Mouse (Mus musculus) C2C12 (cell line): Measurements from ENCODE around the gene Slamf9.

Source experiments
- CEBPB ChIP-seq: IDR thresholded peaks from one replicate; pipeline ENCODE4 v1.6.1; 2011; ENCODE audit warnings: low read depth, mild to moderate bottlenecking, control low read depth, moderate library complexity
- CTCF ChIP-seq: IDR thresholded peaks from one replicate; pipeline ENCODE4 v1.5.1; 2011; ENCODE audit not compliant: control insufficient read depth, insufficient read depth, insufficient read length
- MAX ChIP-seq: IDR thresholded peaks from one replicate; pipeline ENCODE4 v1.6.1; 2011; ENCODE audit warnings: mild to moderate bottlenecking, control low read depth
- MYOD1 ChIP-seq: IDR thresholded peaks from one replicate; pipeline ENCODE4 v1.6.1; 2011; ENCODE audit warnings: low read depth; ENCODE audit not compliant: control insufficient read depth, insufficient read length
- MYOG ChIP-seq: IDR thresholded peaks from one replicate; pipeline ENCODE4 v1.6.1; 2011; ENCODE audit not compliant: control insufficient read depth, insufficient read length; ENCODE audit errors: extremely low read depth
- USF1 ChIP-seq: IDR thresholded peaks from one replicate; pipeline ENCODE4 v1.6.1; 2011; ENCODE audit warnings: low read depth, mild to moderate bottlenecking, control low read depth, moderate library complexity

- no peak for TF ChIP-seq MYOG
- TF ChIP-seq CTCF, result no peak
- no peak for TF ChIP-seq MYOD1
- TF ChIP-seq MAX, result no peak
- TF ChIP-seq CEBPB, result no peak
- no peak for TF ChIP-seq USF1
Observed at GRCm38 (mm10) chr1:172514213-172514529, 39.0 kb downstream of the Slamf9 start.
